Mouse (Mus musculus): ENCODE results near the gene Sec13. TPM values are rescaled to one million over a fixed set of nuclear protein-coding genes. Genes with fewer than 3 reads are reported as not detected.

Sec13 gene
- polyA plus RNA-seq (2016; fragmentation: Nextera tagmentation; extraction: Ambion mirVana): 244 and 251 TPM in 2 replicates

- peak within 1 kb of the TSS; percentile 81 for H3K9ac ChIP-seq
- H3K36me3 ChIP-seq: peaks cover 25% of the 10 kb centered on the region
- 7% methylated on average over 41 of the region's 41 CpGs for WGBS
- peak within 1 kb of the TSS; percentile 79 for H3K4me3 ChIP-seq
- peaks cover 5% of the 10 kb centered on the region; the same call in 1 of the 2 replicates for H3K27me3 ChIP-seq (replicated peaks)
- H3K4me1 ChIP-seq: peaks cover 8% of the 10 kb centered on the region
- no peak within 1 kb of the TSS for H3K27ac ChIP-seq
- H3K9me3 ChIP-seq: no peaks in the 10 kb centered on the region
- peak; percentile 85 for ATAC-seq (ENCODE audit: low FRiP score, low read depth)
- H3K4me2 ChIP-seq (replicated peaks): peak within 1 kb of the TSS; percentile 67
These were observed at the start of gene Sec13 for GRCm38 (mm10) chr6:113740236-113741217. Gene Sec13 (minus strand): TSS chr6:113740743.

DNA sequence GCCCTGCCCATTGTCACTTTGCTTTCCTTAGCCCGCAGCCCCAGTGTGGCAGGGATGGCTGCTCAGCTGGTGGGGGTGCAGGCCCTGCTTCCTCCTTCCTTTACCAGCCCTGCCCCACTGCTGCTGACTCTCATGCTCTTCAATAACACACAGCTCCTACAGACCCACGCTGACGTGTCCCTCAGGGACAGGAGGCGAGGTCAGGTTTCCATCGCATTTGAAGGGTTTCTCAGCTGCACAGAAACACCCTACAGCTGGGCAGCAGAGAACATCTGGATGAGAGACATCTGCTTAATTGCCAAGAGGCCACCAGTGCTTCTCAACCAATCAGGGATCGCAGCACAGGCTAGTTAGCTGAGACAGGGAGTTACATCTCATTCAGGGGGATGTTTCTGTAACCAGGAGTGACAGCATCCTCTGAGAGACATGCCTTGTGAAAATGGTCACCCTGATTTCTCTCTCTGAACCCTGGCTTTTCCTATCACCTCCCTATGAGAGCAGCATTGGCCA lies 47.0 kb upstream of the Sec13 start:
- Histone ChIP-seq H3K4me3 (no peak overlapping the region), H3K4me1 (no peaks in the 10 kb centered on the region), H3K36me3 (peaks cover 13% of the 10 kb centered on the region), H3K27ac (no peak overlapping the region), H3K27me3 (replicated peaks) (no peaks in the 10 kb centered on the region), H3K4me2 (replicated peaks) (no peak overlapping the region), H3K9me3 (no peaks in the 10 kb centered on the region), H3K9ac (no peak overlapping the region)
- ATAC-seq (ENCODE audit: low FRiP score, low read depth): no peak
- 48% methylated on average over 6 of the region's 6 CpGs for WGBS

GRCm38 (mm10) chr6:113785658-113786057 lies 45.1 kb upstream of the Sec13 start:
- no peaks in the 10 kb centered on the region for H3K27me3 ChIP-seq (replicated peaks)
- no peak overlapping the region for H3K4me3 ChIP-seq
- H3K9ac ChIP-seq: no peak overlapping the region
- H3K27ac ChIP-seq: no peak overlapping the region
- H3K4me2 ChIP-seq (replicated peaks): no peak overlapping the region
- no peak for ATAC-seq (ENCODE audit: low FRiP score, low read depth)
- H3K9me3 ChIP-seq: no peaks in the 10 kb centered on the region
- no peaks in the 10 kb centered on the region for H3K4me1 ChIP-seq
- peaks cover 23% of the 10 kb centered on the region for H3K36me3 ChIP-seq
- WGBS: 85% methylated on average over 7 of the region's 7 CpGs

DNA sequence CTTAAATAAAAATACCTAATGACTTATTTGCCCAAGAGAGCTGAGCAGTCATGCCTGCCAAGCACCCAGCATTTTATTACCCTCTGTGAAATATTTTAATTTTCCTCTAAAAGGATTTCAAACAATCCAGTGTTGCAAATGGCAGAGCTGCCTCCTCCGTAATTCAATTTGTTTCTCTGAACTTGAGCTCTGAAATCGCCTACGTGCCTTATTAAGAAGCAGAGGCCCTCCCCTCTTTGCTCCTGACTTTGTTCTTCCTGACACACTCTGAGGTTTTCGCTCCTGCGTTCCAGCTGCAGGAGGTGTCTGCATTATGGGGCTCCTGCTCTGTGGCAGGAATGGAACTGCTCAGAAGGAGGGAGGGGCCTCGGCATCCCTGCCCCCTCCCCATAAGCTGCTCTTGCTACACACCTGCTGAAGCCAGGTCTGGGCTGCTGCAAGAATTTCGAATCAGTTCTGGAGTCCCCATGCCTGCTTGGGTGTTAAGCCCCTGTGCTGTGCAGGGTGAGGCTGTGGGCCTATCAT lies 37.7 kb upstream of the Sec13 start:
- Histone ChIP-seq H3K4me2 (replicated peaks) (no peak overlapping the region), H3K36me3 (peaks cover 10% of the 10 kb centered on the region; the same call in 1 of the 2 replicates), H3K4me3 (no peak overlapping the region), H3K9ac (no peak overlapping the region), H3K4me1 (no peaks in the 10 kb centered on the region), H3K27ac (no peak overlapping the region), H3K9me3 (no peaks in the 10 kb centered on the region), H3K27me3 (replicated peaks) (no peaks in the 10 kb centered on the region; the same call in 1 of the 2 replicates)
- 66% methylated on average over 7 of the region's 7 CpGs for WGBS
- no peak for ATAC-seq (ENCODE audit: low FRiP score, low read depth)

DNA sequence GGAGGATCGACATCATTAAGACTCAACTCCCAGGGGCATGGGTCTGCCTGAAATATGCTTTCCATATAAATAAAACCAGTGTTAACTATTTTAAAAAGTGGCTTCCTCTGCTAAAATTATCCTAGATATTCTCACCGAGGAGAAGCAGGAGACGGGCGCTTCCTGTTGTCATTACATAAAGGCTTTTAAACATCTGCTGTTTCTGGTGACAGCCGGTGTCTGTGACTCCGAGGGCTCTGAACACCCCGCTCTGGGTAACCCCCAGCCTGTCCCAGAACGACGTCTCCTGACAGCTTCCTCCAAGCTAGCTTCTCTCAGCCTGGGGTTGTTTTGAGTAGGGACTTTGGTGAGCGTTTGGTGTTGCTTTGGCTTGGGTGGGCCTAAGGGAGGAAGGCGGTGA lies 28.3 kb upstream of the Sec13 start:
- H3K4me3 ChIP-seq: no peak overlapping the region
- H3K36me3 ChIP-seq: peaks cover 16% of the 10 kb centered on the region
- H3K9me3 ChIP-seq: no peaks in the 10 kb centered on the region
- H3K4me1 ChIP-seq: no peaks in the 10 kb centered on the region
- H3K4me2 ChIP-seq (replicated peaks): no peak overlapping the region
- H3K27me3 ChIP-seq (replicated peaks): no peaks in the 10 kb centered on the region
- H3K9ac ChIP-seq: no peak overlapping the region
- WGBS: 69% methylated on average over 11 of the region's 11 CpGs
- H3K27ac ChIP-seq: no peak overlapping the region
- no peak for ATAC-seq (ENCODE audit: low FRiP score, low read depth)

- H3K4me2 ChIP-seq (replicated peaks): no peak overlapping the region
- H3K9ac ChIP-seq: no peak overlapping the region
- 34% methylated on average over 7 of the region's 7 CpGs for WGBS
- ATAC-seq (ENCODE audit: low FRiP score, low read depth): peak; percentile 44; the same call in 1 of the 2 replicates
- H3K9me3 ChIP-seq: no peaks in the 10 kb centered on the region
- peaks cover 8% of the 10 kb centered on the region for H3K36me3 ChIP-seq
- 0 out of 2 replicates have a peak, but pooled peaks cover 2% of the 10 kb centered on the region for H3K27me3 ChIP-seq (replicated peaks)
- no peak overlapping the region for H3K27ac ChIP-seq
- H3K4me1 ChIP-seq: no peaks in the 10 kb centered on the region
- no peak overlapping the region for H3K4me3 ChIP-seq
These were observed 21.1 kb upstream of the Sec13 start for GRCm38 (mm10) chr6:113761644-113762043.

DNA sequence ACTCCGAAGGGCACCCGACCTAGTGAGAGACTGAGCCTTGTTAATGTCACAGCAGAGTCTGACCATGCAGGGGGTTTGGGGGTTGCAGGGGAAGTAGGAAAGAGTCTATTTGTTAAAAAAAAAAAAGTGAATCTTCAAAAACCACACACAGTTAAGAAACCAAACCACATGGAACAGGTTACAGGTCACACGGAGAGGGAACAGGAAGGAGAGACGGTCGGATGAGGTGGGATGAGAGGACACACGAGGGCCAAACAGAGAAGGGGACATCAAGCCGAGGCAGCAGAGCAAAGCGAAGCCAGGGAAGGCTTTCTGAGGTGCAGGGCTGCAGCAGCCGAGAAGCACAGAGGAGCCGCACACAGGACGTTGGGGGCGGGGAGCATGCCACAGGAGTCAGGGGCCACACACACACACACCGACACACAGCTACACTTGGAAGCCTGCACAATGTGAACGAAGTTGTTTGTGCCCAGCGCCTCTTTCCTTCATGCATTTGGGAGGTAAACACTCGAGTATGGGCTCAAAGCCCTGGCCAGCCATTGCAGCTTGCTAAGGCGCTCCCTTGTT lies 8.7 kb upstream of the Sec13 start:
- no peak overlapping the region for H3K4me2 ChIP-seq (replicated peaks)
- no peak overlapping the region for H3K4me3 ChIP-seq
- no peak for ATAC-seq (ENCODE audit: low FRiP score, low read depth)
- peaks cover 19% of the 10 kb centered on the region for H3K27me3 ChIP-seq (replicated peaks)
- H3K9ac ChIP-seq: no peak overlapping the region
- H3K36me3 ChIP-seq: no peaks in the 10 kb centered on the region; the same call in 1 of the 2 replicates
- WGBS: 71% methylated on average over 17 of the region's 17 CpGs
- H3K27ac ChIP-seq: no peak overlapping the region
- H3K4me1 ChIP-seq: no peaks in the 10 kb centered on the region
- no peaks in the 10 kb centered on the region for H3K9me3 ChIP-seq

DNA sequence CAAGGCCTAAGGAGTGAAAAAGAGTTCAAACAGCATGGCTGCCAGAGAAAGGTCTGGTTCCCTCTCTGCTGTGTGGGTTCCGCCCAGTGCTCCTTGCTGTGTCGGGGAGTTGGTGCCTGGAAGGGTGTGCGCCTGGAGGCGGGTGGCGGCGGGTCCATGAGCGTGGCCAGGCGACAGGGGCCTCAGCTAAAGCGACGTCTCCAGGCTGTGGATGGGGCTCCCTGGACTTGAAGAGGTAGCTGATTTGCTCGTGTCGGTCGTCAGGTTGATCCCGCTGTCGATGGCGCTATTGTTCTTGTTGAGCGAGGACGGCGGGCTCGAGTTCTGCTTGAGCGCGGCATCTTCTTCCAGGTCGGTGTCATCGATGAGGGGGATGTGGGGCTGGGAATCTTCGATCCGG lies 7.8 kb upstream of the Sec13 start:
- no peak for ATAC-seq (ENCODE audit: low FRiP score, low read depth)
- Histone ChIP-seq H3K4me3 (no peak overlapping the region), H3K9me3 (no peaks in the 10 kb centered on the region), H3K4me2 (replicated peaks) (peak overlapping the region; percentile 31; the same call in 1 of the 2 replicates), H3K36me3 (no peaks in the 10 kb centered on the region), H3K4me1 (no peaks in the 10 kb centered on the region), H3K27me3 (replicated peaks) (peaks cover 19% of the 10 kb centered on the region), H3K27ac (no peak overlapping the region), H3K9ac (no peak overlapping the region)
- WGBS: 31% methylated on average over 26 of the region's 26 CpGs

GRCm38 (mm10) chr6:113747284-113747683 lies 6.7 kb upstream of the Sec13 start:
- Histone ChIP-seq H3K27me3 (replicated peaks) (peaks cover 19% of the 10 kb centered on the region), H3K9me3 (no peaks in the 10 kb centered on the region), H3K4me1 (no peaks in the 10 kb centered on the region), H3K36me3 (no peaks in the 10 kb centered on the region), H3K4me3 (no peak overlapping the region), H3K4me2 (replicated peaks) (no peak overlapping the region), H3K9ac (no peak overlapping the region), H3K27ac (no peak overlapping the region)
- ATAC-seq (ENCODE audit: low FRiP score, low read depth): no peak
- WGBS: 87% methylated on average over 14 of the region's 14 CpGs

DNA sequence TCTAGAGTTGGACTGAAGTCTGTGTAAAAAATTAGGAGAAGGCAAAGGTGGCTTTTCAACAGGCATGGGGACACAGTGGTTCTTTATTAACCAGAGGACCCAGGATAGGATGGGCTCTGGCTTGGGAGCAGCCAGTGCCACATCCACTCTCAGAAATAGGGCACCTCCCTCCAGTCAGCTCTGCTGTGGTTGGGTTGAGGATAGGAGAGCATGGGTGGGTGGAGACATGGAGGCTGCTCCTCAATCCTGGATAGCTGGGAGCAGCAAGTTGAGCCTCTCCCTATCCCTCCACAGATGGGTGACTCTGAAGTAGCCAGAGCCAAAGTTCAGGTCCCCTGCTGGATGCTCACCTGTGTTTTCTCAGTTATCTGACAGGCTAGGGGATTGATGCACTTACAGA lies 4.6 kb upstream of the Sec13 start:
- Histone ChIP-seq H3K4me3 (no peak overlapping the region), H3K27me3 (replicated peaks) (peaks cover 19% of the 10 kb centered on the region), H3K4me2 (replicated peaks) (no peak overlapping the region), H3K27ac (no peak overlapping the region), H3K4me1 (no peaks in the 10 kb centered on the region), H3K36me3 (no peaks in the 10 kb centered on the region), H3K9me3 (no peaks in the 10 kb centered on the region), H3K9ac (no peak overlapping the region)
- no peak for ATAC-seq (ENCODE audit: low FRiP score, low read depth)

DNA sequence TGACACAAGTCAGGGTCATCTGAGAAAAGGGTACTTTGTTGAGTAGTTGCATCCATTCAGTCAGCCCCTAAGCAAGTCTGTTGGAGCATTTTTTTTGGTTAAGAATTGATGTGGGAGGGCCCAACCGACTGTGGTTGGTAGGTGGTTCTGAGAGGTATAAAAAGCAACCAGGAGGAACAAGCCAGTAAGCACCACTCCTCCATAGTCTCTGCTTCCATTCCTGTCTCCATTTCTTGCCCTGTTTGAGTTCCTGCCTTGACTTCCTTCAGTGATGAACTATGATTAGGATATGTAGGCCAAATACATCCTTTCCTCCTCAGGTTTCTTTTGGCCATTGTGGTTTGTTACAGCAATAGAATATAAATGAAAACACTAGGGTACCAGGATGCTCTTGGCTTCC lies 2.6 kb upstream of the Sec13 start:
- no peak overlapping the region for H3K9ac ChIP-seq
- no peaks in the 10 kb centered on the region for H3K9me3 ChIP-seq
- peaks cover 7% of the 10 kb centered on the region; the same call in 1 of the 2 replicates for H3K27me3 ChIP-seq (replicated peaks)
- peaks cover 1% of the 10 kb centered on the region; the same call in 1 of the 2 replicates for H3K36me3 ChIP-seq
- H3K4me2 ChIP-seq (replicated peaks): no peak overlapping the region
- no peak overlapping the region for H3K4me3 ChIP-seq
- H3K4me1 ChIP-seq: peaks cover 8% of the 10 kb centered on the region
- 52% methylated on average over 1 of the region's 1 CpGs for WGBS
- H3K27ac ChIP-seq: no peak overlapping the region
- no peak for ATAC-seq (ENCODE audit: low FRiP score, low read depth)

DNA sequence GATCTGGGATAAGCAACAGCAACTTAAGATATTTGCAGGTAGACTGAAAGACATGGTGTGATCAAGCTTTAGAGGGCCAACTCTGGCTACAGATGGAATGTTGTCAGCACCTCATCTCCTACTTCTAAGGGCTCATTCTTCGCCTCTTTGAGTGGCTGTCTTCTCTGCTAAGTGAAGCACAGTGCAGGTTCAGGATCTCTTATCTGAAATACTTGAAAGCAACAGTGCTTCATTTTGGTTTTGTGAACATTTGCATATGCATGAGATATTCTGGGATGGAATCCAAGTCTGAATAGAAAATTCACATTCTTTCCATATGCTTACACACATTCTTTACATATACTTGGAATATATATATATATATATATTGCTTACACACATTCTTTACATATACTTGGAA lies 1.8 kb upstream of the Sec13 start:
- no peak overlapping the region for H3K27ac ChIP-seq
- ATAC-seq (ENCODE audit: low FRiP score, low read depth): no peak
- no peak overlapping the region for H3K9ac ChIP-seq

More for the DNA sequence above, 1.8 kb upstream of the Sec13 start:
- 85% methylated on average over 1 of the region's 1 CpGs for WGBS
- Histone ChIP-seq H3K36me3 (peaks cover 9% of the 10 kb centered on the region), H3K4me3 (no peak overlapping the region), H3K4me1 (peaks cover 8% of the 10 kb centered on the region), H3K9me3 (no peaks in the 10 kb centered on the region), H3K27me3 (replicated peaks) (peaks cover 5% of the 10 kb centered on the region; the same call in 1 of the 2 replicates), H3K4me2 (replicated peaks) (no peak overlapping the region)

All from neural tube, embryonic 12.5 days (tissue).